Mouse (Mus musculus) myocyte (in vitro differentiated cells): ENCODE measurements around the gene Crlf1. TPM values are rescaled to one million over a fixed set of nuclear protein-coding genes. Genes with fewer than 3 reads are reported as not detected.

Source experiments
- H3K27me3 ChIP-seq: one replicate; pipeline ENCODE4 v1.6.1; 2011; ENCODE audit not compliant: control insufficient read depth, insufficient read depth, insufficient read length
- H3K36me3 ChIP-seq: one replicate; pipeline ENCODE4 v1.6.1; 2011; ENCODE audit not compliant: control insufficient read depth, insufficient read depth
- H3K4me2 ChIP-seq: one replicate; pipeline ENCODE4 v1.6.1; 2011; ENCODE audit warnings: low read depth, control low read depth
- H3K4me3 ChIP-seq: one replicate; pipeline ENCODE4 v1.5.1; 2011; ENCODE audit warnings: mild to moderate bottlenecking, control low read depth, moderate library complexity
- H3K79me2 ChIP-seq: one replicate; pipeline ENCODE4 v1.6.1; 2011; ENCODE audit not compliant: control insufficient read depth, insufficient read depth
- H3ac ChIP-seq: one replicate; pipeline ENCODE4 v1.6.1; 2011; ENCODE audit not compliant: control insufficient read depth, insufficient read length
- CEBPB ChIP-seq: IDR thresholded peaks from 2 replicates; pipeline ENCODE4 v1.6.1; 2011; ENCODE audit warnings: mild to moderate bottlenecking, moderate library complexity; ENCODE audit not compliant: poor library complexity, insufficient read depth, severe bottlenecking
- E2F4 ChIP-seq: IDR thresholded peaks from one replicate; pipeline ENCODE4 v1.6.1; 2011; ENCODE audit warnings: mild to moderate bottlenecking, control low read depth, moderate library complexity; ENCODE audit not compliant: insufficient read depth
- MAX ChIP-seq: IDR thresholded peaks from one replicate; pipeline ENCODE4 v1.6.1; 2011; ENCODE audit warnings: low read depth, mild to moderate bottlenecking, control low read depth
- MYOD1 ChIP-seq, 3 experiments: IDR thresholded peaks; one replicate each; pipeline ENCODE4 v1.6.1; 2011; ENCODE audit warnings: control low read depth in 2 of 3, low read depth in 2 of 3, mild to moderate bottlenecking in 2 of 3, moderate library complexity in 1 of 3; ENCODE audit not compliant: insufficient read length in 2 of 3, control insufficient read depth in 1 of 3
- MYOG ChIP-seq, 3 experiments: IDR thresholded peaks; one replicate each; pipeline ENCODE4 v1.6.1; 2011; ENCODE audit warnings: control low read depth in 2 of 3, low read depth in 2 of 3, mild to moderate bottlenecking in 2 of 3; ENCODE audit not compliant: insufficient read length in 2 of 3, control insufficient read depth in 1 of 3, insufficient read depth in 1 of 3
- POLR2A ChIP-seq: IDR thresholded peaks from one replicate; pipeline ENCODE4 v1.6.1; 2011; ENCODE audit warnings: low read depth, mild to moderate bottlenecking, control low read depth, moderate library complexity; ENCODE audit not compliant: insufficient read length
- POLR2AphosphoS2 ChIP-seq: IDR thresholded peaks from one replicate; pipeline ENCODE4 v1.6.1; 2011; ENCODE audit warnings: low read depth, control low read depth; ENCODE audit not compliant: insufficient read length
- REST ChIP-seq: IDR thresholded peaks from one replicate; pipeline ENCODE4 v1.6.1; 2011; ENCODE audit warnings: mild to moderate bottlenecking, control low read depth, moderate library complexity; ENCODE audit not compliant: insufficient read depth, insufficient read length
- SRF ChIP-seq: IDR thresholded peaks from one replicate; pipeline ENCODE4 v1.6.1; 2011; ENCODE audit warnings: low read depth; ENCODE audit not compliant: control insufficient read depth, insufficient read length
- TCF12 ChIP-seq: IDR thresholded peaks from one replicate; pipeline ENCODE4 v1.6.1; 2011; ENCODE audit warnings: mild to moderate bottlenecking, control low read depth; ENCODE audit not compliant: poor library complexity, insufficient read depth, severe bottlenecking
- TCF3 ChIP-seq: IDR thresholded peaks from one replicate; pipeline ENCODE4 v1.6.1; 2011; ENCODE audit warnings: low read depth, control low read depth; ENCODE audit not compliant: insufficient read length
- USF1 ChIP-seq: IDR thresholded peaks from one replicate; pipeline ENCODE4 v1.6.1; 2011; ENCODE audit warnings: low read depth, mild to moderate bottlenecking, control low read depth, moderate library complexity
- polyA plus RNA-seq: library from polyadenylated mRNA; unstranded; fragments of >200 nt; fragmentation: generic; extraction: Trizol; gene quantifications from one replicate; pipeline ENCODE4 v1.2.1, GENCODE M21; 2012; ENCODE audit warnings: missing spikeins

The Crlf1 gene
- 99.1 TPM for polyA plus RNA-seq

DNA sequence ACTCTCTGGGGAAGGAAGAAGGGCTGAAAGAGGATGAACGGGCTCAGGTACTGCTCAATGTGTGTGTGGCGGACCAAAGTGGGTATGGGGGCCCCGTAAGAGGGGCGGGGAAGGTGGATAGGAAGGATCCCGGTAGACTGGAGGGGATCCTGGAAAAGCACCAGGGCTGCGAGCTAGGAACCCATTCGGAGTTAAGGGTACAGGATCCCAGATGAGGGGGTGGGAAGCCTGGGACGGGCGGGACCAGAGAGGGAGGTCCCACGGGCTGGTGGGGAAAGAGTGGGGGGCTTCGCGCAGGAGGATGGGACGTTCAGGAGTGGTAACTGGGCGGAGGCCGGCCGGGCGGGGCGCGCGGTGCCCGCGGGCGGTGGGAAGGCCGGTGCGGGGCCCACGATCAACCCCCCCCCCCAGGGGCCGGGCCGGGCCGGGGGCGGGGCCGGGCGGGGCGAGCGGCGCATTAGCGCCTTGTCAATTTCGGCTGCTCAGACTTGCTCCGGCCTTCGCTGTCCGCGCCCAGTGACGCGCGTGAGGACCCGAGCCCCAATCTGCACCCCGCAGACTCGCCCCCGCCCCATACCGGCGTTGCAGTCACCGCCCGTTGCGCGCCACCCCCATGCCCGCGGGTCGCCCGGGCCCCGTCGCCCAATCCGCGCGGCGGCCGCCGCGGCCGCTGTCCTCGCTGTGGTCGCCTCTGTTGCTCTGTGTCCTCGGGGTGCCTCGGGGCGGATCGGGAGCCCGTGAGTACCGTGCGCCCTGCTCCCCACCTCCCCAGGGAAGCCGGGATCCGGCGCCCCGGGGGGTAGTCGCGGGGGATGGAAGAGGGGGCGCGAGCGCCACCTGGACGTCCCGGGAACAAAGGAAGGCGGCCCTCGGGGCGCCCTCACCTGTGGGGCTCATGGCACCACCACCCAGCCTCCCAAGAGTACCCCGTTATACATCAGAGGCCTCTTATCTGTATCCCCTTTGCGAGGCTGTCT is at the start of gene Crlf1:
Gene Crlf1, plus strand, starts transcription at position 495 of the 977 bp plus-strand sequence.
- no peaks in the 10 kb centered on the region for H3K27me3 ChIP-seq
- no peaks in the 10 kb centered on the region for H3K36me3 ChIP-seq
- TF ChIP-seq CEBPB = no peak
- no peak for TF ChIP-seq REST
- peak; percentile 68 for TF ChIP-seq POLR2A
- no peak for TF ChIP-seq E2F4
- TF ChIP-seq MYOD1 (IDR thresholded peaks at IDR 0.05; ENCODE audit: control insufficient read depth in 1 of 3, insufficient read length in 2 of 3, low read depth in 2 of 3) = no peak
- TF ChIP-seq MAX = no peak
- peak; percentile 75 for TF ChIP-seq POLR2AphosphoS2
- no peak for TF ChIP-seq SRF
- H3ac ChIP-seq = peak within 1 kb of the TSS; percentile 32
- H3K4me3 ChIP-seq = peak within 1 kb of the TSS; percentile 47
- peaks cover 13% of the 10 kb centered on the region for H3K79me2 ChIP-seq
- peak within 1 kb of the TSS; percentile 79 for H3K4me2 ChIP-seq

GRCm38 (mm10) chr8:70443326-70443725 is 49.6 kb upstream of the Crlf1 start:
- Histone ChIP-seq H3K27me3 (no peaks in the 10 kb centered on the region), H3K4me2 (no peak overlapping the region), H3K36me3 (no peaks in the 10 kb centered on the region), H3K79me2 (peaks cover 8% of the 10 kb centered on the region), H3K4me3 (no peak overlapping the region), H3ac (no peak overlapping the region)
- TF ChIP-seq E2F4 = no peak
- no peak for TF ChIP-seq REST

DNA sequence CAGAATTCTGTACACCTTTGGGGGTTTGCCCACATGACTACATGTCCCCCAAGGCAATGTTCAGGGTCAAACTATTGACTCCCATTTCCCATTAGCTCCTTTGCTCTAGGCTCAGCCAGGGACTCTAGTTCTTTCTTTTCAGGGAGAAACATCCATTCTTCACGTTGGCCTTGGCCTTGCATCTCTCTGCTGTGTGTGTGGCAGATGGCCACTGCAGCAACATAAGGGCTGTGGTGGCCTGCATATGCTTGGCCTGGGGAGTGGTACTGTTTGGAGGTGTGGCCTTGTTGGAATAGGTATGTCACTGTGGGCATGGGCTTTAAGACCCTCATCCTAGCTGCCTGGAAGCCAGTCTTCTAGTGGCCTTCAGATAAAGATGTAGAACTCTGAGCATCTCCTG is 47.0 kb upstream of the Crlf1 start:
- H3K27me3 ChIP-seq = no peaks in the 10 kb centered on the region

DNA sequence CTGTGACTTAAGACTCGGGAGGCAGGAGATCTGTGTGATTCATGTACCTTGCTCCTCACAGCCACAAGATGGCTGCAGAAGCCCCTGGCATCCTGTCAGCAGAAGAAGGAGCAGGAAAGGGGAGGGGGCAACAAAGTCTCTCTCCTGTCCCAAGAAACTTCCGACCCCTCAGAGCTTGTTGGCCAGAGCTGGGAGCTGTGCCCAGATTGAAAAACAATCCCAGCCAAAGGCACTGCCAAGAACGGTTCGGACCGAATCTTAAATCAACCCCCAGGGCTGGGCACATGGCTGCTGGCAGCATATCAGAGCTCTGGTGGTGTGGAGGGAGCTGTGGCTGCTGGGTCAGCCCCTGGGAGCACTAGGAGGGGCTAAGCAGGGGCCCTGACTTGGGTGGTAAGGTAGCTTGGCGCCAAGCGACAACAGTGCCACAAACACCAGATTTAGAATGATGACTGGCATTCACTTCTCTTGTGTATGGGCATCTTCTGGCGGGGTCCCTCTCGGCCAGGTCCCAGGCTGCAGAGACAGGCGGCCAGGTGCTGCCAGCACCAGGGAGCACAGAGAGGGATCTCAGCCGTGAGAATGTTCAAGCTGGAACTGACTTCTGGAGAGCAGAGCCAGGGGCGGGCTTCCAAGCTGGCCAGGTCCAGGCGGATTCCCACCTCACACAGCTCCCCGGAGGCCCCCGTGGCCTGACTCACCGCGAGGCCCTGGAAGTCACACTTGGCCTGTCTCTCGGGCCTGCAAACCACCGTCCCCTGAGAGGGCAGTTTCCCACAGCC is 45.1 kb upstream of the Crlf1 start:
- no peaks in the 10 kb centered on the region for H3K36me3 ChIP-seq
- no peaks in the 10 kb centered on the region for H3K27me3 ChIP-seq
- no peak overlapping the region for H3K4me3 ChIP-seq
- H3K4me2 ChIP-seq = no peak overlapping the region
- no peaks in the 10 kb centered on the region for H3K79me2 ChIP-seq
- TF ChIP-seq MYOD1 (IDR thresholded peaks at IDR 0.05; ENCODE audit: control insufficient read depth in 1 of 3, insufficient read length in 2 of 3, low read depth in 2 of 3) (no peak), POLR2AphosphoS2 (no peak), SRF (no peak)
- no peak overlapping the region for H3ac ChIP-seq

More for the DNA sequence above, 47.0 kb upstream of the Crlf1 start:
- Histone ChIP-seq H3K36me3 (no peaks in the 10 kb centered on the region), H3K4me3 (no peak overlapping the region), H3K4me2 (no peak overlapping the region), H3ac (no peak overlapping the region), H3K79me2 (no peaks in the 10 kb centered on the region)
- TF ChIP-seq TCF3 = no peak
- TF ChIP-seq POLR2AphosphoS2 = peak; percentile 22

DNA sequence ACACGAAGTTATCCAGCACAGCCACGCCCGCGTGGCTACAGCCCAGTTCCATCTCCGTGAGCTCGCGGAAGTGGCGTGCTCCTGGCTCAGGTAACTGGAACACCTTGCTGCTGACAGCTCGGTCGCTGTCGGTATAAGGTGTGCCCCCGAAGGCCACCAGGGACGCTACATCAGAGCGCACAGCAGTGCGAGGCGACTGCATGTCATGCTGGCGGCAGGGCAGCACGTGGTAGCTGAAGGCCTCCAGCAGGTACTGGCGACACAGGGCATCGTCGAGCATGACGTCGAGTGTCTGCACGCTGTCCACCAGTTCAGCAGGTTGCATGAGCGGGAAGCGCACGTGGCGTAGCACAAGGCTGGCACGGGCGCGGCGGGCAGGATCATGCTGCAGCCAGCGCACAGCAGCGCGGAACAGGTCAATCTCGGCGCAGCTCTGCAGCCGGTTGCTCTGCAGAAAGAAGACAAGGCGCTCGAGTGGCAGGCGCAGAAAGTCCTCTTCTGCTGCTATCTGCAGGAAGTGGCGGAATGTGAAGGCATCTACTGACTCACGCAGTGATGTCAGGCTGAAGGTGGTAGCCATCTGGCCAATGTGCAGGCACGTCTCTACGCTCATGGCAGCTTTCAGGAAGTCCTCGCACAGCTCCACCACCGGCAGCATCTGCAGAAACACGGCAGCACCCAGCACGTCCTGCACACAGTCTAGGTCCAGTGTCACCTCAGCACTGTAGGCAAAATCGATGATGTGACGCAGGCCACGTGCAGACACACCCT is 40.6 kb upstream of the Crlf1 start:
- Histone ChIP-seq H3K4me3 (no peak overlapping the region), H3K36me3 (no peaks in the 10 kb centered on the region), H3K4me2 (no peak overlapping the region), H3ac (no peak overlapping the region), H3K27me3 (no peaks in the 10 kb centered on the region), H3K79me2 (peaks cover 6% of the 10 kb centered on the region)
- no peak for TF ChIP-seq E2F4
- peak; percentile 43 for TF ChIP-seq POLR2AphosphoS2

DNA sequence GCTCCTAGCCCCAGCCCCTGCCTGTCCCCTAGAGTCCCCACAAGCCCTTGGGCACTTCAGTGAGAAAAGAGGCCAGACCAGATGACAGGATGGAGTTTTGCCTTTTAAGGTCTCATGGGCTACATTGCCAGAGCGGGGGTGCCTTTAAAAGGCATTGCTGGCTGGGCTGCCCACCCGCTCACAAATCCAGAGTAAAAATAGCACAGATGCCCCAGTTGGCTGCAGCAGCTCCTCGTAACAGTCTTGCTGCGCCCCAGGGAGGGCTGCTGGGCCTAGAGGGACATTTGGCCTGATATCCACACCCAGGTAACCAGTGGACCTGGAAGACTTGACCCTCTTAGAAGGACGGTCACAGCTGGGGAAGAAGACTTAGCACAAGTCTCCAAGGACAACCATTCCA is 39.1 kb upstream of the Crlf1 start:
- Histone ChIP-seq H3K27me3 (no peaks in the 10 kb centered on the region), H3K4me2 (no peak overlapping the region), H3K79me2 (peaks cover 13% of the 10 kb centered on the region), H3K4me3 (no peak overlapping the region), H3K36me3 (no peaks in the 10 kb centered on the region), H3ac (no peak overlapping the region)
- TF ChIP-seq E2F4 (no peak), POLR2AphosphoS2 (no peak), REST (no peak), TCF12 (no peak), MYOG (IDR thresholded peaks at IDR 0.05; ENCODE audit: control insufficient read depth in 1 of 3, insufficient read depth in 1 of 3, insufficient read length in 2 of 3, low read depth in 2 of 3) (no peak), MYOD1 (IDR thresholded peaks at IDR 0.05; ENCODE audit: control insufficient read depth in 1 of 3, insufficient read length in 2 of 3, low read depth in 2 of 3) (no peak), USF1 (no peak), SRF (no peak), CEBPB (no peak), POLR2A (no peak), MAX (no peak)
